ENCODE assay signal across 10 mouse cellular contexts in genomic region chr7:109559536-109559935, GRCm38 (mm10). TPM values are rescaled to one million over a fixed set of nuclear protein-coding genes. Genes with fewer than 3 reads are reported as not detected.
DNase-seq lines count a peak whose midpoint lies in the region; ATAC-seq and TF ChIP-seq lines count a peak whose summit lies in the region.
"Had no signal": no experiment of that assay in that cellular context is flagged by ENCODE, and none has a peak within 500 bp of the region (broad histone marks: within the 10 kb centered on the region; RNA-seq: fewer than 3 reads in every experiment).

No protein-coding gene starts in this region.

- no peaks in the 10 kb centered on the region; the same call in 1 of the 2 replicates for H3K36me3 ChIP-seq in forebrain, postnatal 0 days (ENCODE audit: insufficient read depth)
- H3K36me3 ChIP-seq in forebrain, embryonic 11.5 days (ENCODE audit: control insufficient read depth, insufficient read depth, low read length), result no peaks in the 10 kb centered on the region
- H3K36me3 ChIP-seq in liver, embryonic 16.5 days (ENCODE audit: control insufficient read depth, insufficient read depth), result no peaks in the 10 kb centered on the region

- H3K9ac ChIP-seq in forebrain, postnatal 0 days, result no peak overlapping the region
- no peak overlapping the region for H3K9ac ChIP-seq in forebrain, embryonic 11.5 days (ENCODE audit: low read length)
- H3K9ac ChIP-seq in liver, embryonic 16.5 days (ENCODE audit: low read depth, low read length), result no peak overlapping the region

- H3K4me1 ChIP-seq in forebrain, postnatal 0 days (ENCODE audit: insufficient read depth), result no peaks in the 10 kb centered on the region
- no peaks in the 10 kb centered on the region; the same call in 1 of the 2 replicates for H3K4me1 ChIP-seq in forebrain, embryonic 11.5 days (replicated peaks; ENCODE audit: control insufficient read depth, insufficient read depth, low read length)
- H3K4me1 ChIP-seq in liver, embryonic 16.5 days (ENCODE audit: control insufficient read depth, low read depth, low read length), result no peaks in the 10 kb centered on the region; the same call in none of the 2 replicates

- no peaks in the 10 kb centered on the region for H3K9me3 ChIP-seq in forebrain, postnatal 0 days (ENCODE audit: low read length)
- no peaks in the 10 kb centered on the region for H3K9me3 ChIP-seq in forebrain, embryonic 11.5 days (ENCODE audit: control insufficient read depth, low read length)
- H3K9me3 ChIP-seq in liver, embryonic 16.5 days (replicated peaks; ENCODE audit: control insufficient read depth, low read length), result no peaks in the 10 kb centered on the region

- no peak for DNase-seq in forebrain, postnatal 0 days
- DNase-seq in forebrain, embryonic 11.5 days (ENCODE audit: low spot score), result no peak
- DNase-seq in NIH3T3 (ENCODE audit: low read depth), result peak; percentile 79
- peak; percentile 28 to 58 for DNase-seq in gastrocnemius, adult 8-10 months (ENCODE audit: low spot score in 2 of 2)
- DNase-seq in layer of hippocampus, postnatal 25 days (ENCODE audit: extremely low spot score in 1 of 2, low spot score in 1 of 2), result no peak
- DNase-seq in natural killer cell, adult 2 months (ENCODE audit: low spot score in 2 of 2), result no peak

- ATAC-seq in forebrain, postnatal 0 days, result peak; percentile 40
- no peak for ATAC-seq in forebrain, embryonic 11.5 days (replicated peaks; ENCODE audit: low FRiP score)
- peak; percentile 37 for ATAC-seq in liver, embryonic 16.5 days (ENCODE audit: low read depth)
- ATAC-seq in activated CD4-positive, CD25-positive, alpha-beta regulatory T cell, adult 4 months, result no peak

- TF ChIP-seq CTCF in forebrain, postnatal 0 days (IDR thresholded peaks at IDR 0.05; ENCODE audit: low read depth), result no peak

- no peak overlapping the region for H3K4me2 ChIP-seq in forebrain, postnatal 0 days (ENCODE audit: low read depth)
- H3K4me2 ChIP-seq in forebrain, embryonic 11.5 days (ENCODE audit: low read depth, low read length, severe bottlenecking), result no peak overlapping the region
- no peak overlapping the region for H3K4me2 ChIP-seq in liver, embryonic 16.5 days (ENCODE audit: low read depth, low read length)

- H3K27ac ChIP-seq in forebrain, postnatal 0 days (ENCODE audit: low read depth, low read length), result no peak overlapping the region
- H3K27ac ChIP-seq in forebrain, embryonic 11.5 days (ENCODE audit: low read depth, low read length), result no peak overlapping the region
- no peak overlapping the region for H3K27ac ChIP-seq in liver, embryonic 16.5 days (ENCODE audit: low read length)
- H3K27ac ChIP-seq: kidney, postnatal 0 days had no signal

- no peak overlapping the region for H3K4me3 ChIP-seq in forebrain, postnatal 0 days (ENCODE audit: low read depth, low read length)
- no peak overlapping the region for H3K4me3 ChIP-seq in forebrain, embryonic 11.5 days (ENCODE audit: low read depth, low read length)
- H3K4me3 ChIP-seq in liver, embryonic 16.5 days (ENCODE audit: low read depth, low read length), result no peak overlapping the region

- H3K27me3 ChIP-seq in forebrain, postnatal 0 days (ENCODE audit: insufficient read depth, low read length), result no peaks in the 10 kb centered on the region
- H3K27me3 ChIP-seq in forebrain, embryonic 11.5 days (ENCODE audit: control insufficient read depth, insufficient read depth, low read length), result no peaks in the 10 kb centered on the region
- H3K27me3 ChIP-seq in liver, embryonic 16.5 days (ENCODE audit: control insufficient read depth, insufficient read depth, low read depth, low read length), result no peaks in the 10 kb centered on the region
- H3K27me3 ChIP-seq: CH12.LX had no signal

- 31% methylated on average over 6 of the region's 6 CpGs for WGBS in forebrain, postnatal 0 days
- WGBS in forebrain, embryonic 11.5 days, result 50% methylated on average over 6 of the region's 6 CpGs
- 59% methylated on average over 6 of the region's 6 CpGs for WGBS in liver, embryonic 16.5 days (ENCODE audit: insufficient replicate concordance)

RNA-seq across cellular contexts. Expression of gene Rpl27a, which starts 40.6 kb away (rescaled TPM):
- total RNA-seq in forebrain, postnatal 0 days (2014; rRNA removed), result 433 and 606 TPM in 2 replicates
- 94.1 and 102 TPM in 2 replicates for polyA plus RNA-seq in forebrain, postnatal 0 days (2015; fragmentation: Nextera tagmentation; extraction: Ambion mirVana)
- polyA plus RNA-seq in forebrain, embryonic 11.5 days (2014; fragmentation: Nextera tagmentation; extraction: Ambion mirVana), result 103 and 119 TPM in 2 replicates
- total RNA-seq in gastrocnemius, adult 8-10 months (2022), result 10 to 100 TPM; 66.8 to 96.7 (median 83.2) TPM
- polyA plus RNA-seq in liver, embryonic 16.5 days (2015; fragmentation: Nextera tagmentation; extraction: Ambion mirVana), result 55.4 and 62.1 TPM in 2 replicates
- total RNA-seq in layer of hippocampus, postnatal 25 days (2021), result 100 to 1,000 TPM; 129 to 142 TPM
- 100 to 1,000 TPM; 252 to 318 TPM for polyA plus RNA-seq in activated CD4-positive, CD25-positive, alpha-beta regulatory T cell, adult 4 months (2017; shearing (Covaris generic))

RNA-seq across cellular contexts. Expression of gene Trim66, which starts 51.6 kb away (rescaled TPM):
- 2.3 and 3.9 TPM in 2 replicates for total RNA-seq in forebrain, postnatal 0 days (2014; rRNA removed)
- polyA plus RNA-seq in forebrain, postnatal 0 days (2015; fragmentation: Nextera tagmentation; extraction: Ambion mirVana), result 0.34 and 0.41 TPM in 2 replicates
- 0.37 and 0.67 TPM in 2 replicates for polyA plus RNA-seq in forebrain, embryonic 11.5 days (2014; fragmentation: Nextera tagmentation; extraction: Ambion mirVana)
- total RNA-seq in gastrocnemius, adult 8-10 months (2022), result under 1 TPM; 0.07 to 0.13 (median 0.12) TPM
- polyA plus RNA-seq in liver, embryonic 16.5 days (2015; fragmentation: Nextera tagmentation; extraction: Ambion mirVana), result 0.01 and 0.04 TPM in 2 replicates
- 1 to 10 TPM; 4.5 to 5.0 TPM for total RNA-seq in layer of hippocampus, postnatal 25 days (2021)
- not detected for polyA plus RNA-seq in activated CD4-positive, CD25-positive, alpha-beta regulatory T cell, adult 4 months (2017; shearing (Covaris generic))

Comparison
In these comparisons a context has a peak if more than half of its experiments do, and no peak if none do; other contexts are left out.
1. ATAC-seq: peak in forebrain, postnatal 0 days (single experiment) and liver, embryonic 16.5 days (single experiment); none in forebrain, embryonic 11.5 days (single experiment) and activated CD4-positive, CD25-positive, alpha-beta regulatory T cell, adult 4 months (single experiment).
2. DNase-seq: peak in NIH3T3 (single experiment) and gastrocnemius, adult 8-10 months (2 of 2); none in forebrain, postnatal 0 days (single experiment), forebrain, embryonic 11.5 days (single experiment), layer of hippocampus, postnatal 25 days (0 of 2) and natural killer cell, adult 2 months (0 of 2).